Mouse (Mus musculus): ENCODE data around the gene Kcnd3.

The Kcnd3 gene

DNA sequence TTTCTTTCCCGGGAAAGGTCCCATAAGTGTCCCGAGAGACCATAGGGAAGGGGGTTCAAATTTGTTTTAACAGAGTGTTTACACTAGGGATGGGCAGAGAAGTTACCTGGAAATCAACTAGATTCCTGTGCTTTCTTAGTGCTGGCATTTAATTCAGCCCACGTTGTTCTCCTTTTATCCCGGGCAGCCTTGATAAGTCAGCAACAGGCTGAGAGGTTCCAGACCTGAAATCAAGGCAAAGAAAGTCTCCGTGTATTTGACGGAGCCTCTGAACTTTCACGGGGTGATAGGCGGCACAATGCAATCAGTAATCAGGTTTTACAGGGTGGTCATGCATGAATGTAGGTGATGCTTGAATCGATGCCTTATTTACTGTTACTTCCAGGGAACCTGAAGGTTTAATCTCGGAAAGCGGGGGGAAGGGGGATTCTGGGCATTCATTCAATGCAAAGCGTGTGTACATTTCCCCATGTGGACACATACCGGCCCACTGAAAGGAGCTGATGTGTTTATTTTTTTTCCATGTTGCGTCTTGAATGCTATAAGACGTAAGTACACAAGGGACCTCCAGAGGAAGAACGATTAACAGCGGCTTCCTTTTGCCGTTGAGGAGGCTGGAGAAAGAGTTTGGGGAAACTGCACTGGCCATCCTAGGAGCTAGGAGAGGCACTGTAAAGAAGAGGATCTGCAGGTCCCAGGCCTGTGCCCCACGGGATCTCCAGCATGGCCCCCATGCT lies 1.3 kb downstream of the Kcnd3 start:
- DNase-seq (ENCODE audit: extremely low spot score, low read depth, low spot score) = no peak

DNA sequence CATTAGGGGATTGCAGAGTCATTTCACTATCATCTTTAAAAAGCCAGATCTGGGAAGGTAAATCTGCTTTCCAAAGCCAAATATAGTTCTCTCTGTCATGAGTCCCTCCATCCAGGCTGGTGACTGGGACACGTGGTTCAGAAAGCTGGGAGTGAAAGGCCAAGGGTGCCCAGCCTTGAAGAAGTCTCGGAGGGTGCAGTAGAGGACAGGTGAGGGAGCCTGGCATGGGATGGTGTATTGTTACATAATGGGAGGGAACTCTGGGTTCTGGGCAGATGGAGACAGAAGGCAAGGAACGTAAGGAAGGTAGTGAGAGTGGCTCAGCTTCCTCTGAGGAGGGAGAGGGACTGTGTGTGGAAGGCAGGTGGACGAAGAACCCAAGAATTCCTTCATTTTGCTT lies 5.5 kb downstream of the Kcnd3 start:
- no peak for DNase-seq (ENCODE audit: extremely low spot score, low read depth, low spot score)

DNA sequence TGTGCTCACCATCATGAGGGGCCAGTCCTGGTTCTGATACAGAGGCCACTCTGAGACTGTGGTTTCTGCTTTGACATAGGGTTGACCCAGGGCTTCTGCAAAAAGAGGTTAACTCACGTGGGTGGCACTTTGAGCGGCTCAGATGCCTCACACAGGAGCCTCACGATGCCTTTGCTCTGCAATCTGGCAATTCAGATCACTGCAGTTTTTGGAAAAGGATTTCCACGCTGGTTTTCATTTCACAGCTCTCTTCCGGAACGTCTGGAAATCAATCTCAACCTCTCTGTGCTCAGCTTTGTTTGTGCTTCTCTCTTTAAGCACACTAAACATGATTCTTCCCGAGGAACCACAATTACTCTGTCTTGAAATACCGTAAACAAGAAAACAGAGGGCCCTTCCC lies 14.4 kb downstream of the Kcnd3 start:
- DNase-seq (ENCODE audit: extremely low spot score, low read depth, low spot score) = no peak

DNA sequence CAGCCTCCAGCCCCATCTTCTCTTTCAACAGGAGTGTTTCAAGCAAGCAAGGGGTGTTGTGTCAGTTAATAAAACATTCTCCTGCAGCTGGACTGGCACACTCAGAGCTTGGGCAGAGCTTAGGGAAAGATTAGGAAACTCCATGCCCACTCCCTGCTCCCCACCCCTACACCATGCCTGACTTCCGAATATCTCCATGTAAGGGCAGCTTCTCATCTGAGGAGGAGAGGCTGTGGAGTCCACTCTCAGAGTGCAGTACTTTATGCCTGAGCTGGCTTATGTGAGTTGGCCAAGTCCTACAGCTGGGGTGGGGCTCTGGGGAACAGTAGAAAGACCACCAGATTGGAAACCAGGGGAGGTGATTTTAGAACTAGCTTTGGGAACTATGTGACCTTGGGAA lies 20.4 kb downstream of the Kcnd3 start:
- no peak for DNase-seq (ENCODE audit: extremely low spot score, low read depth, low spot score)

DNA sequence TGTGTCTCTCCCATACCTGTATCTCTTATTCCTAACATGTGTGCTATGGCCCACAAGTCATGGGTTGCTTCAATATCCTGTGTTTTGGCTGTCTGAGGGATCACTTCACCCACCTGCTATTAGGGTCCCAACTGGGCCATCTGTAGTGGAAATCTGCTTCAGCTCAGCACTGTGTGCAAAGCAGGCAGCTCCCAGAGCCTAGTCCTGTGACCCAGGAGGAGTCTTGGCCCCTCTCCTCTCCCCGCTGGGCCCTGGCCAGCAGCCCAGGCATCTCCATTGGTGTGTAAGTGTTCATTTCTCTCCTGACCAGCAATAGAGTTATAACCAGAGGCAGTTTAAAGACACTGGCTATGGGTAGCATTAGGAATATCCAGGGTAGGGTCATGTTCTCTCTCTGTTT lies 24.3 kb downstream of the Kcnd3 start:
- no peak for DNase-seq (ENCODE audit: extremely low spot score, low read depth, low spot score)

DNA sequence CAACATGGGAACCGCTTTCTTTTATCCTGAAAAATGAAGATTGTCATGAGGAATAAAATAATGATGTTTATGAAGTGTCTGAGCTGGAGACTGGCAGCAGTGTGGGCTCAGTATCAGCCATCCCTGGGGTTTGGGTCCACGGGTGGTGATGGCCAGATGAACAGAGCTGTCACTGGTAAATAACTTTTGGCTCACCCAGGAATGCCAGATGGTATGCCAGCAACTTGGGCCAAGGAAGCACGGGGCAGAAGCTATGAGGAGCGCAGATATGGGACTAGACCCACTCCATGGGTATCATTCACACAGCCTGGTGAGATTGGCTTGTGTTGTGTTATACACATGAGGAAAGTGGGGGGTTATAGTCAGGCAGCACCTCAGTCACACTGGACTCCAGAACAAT lies 26.7 kb downstream of the Kcnd3 start:
- no peak for DNase-seq (ENCODE audit: extremely low spot score, low read depth, low spot score)

DNA sequence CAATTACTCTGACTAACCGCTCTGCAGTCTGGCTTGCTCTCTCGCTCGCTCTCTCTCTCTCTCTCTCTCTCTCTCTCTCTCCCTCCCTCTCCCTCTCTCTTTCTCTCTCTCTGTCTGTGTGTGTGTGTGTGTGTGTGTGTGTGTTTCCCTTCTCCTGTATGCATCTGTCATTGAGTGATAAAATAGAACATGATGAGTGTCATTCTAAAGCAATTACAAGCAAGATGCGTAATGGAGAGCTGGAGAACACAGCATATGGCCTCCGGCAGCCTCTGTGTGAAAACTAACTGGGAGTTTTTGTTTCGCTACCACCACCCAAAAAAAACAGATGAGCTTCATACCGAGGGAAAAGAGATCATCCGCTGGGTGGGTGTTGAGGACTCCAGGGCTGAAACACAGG lies 29.3 kb downstream of the Kcnd3 start:
- no peak for DNase-seq (ENCODE audit: extremely low spot score, low read depth, low spot score)

DNA sequence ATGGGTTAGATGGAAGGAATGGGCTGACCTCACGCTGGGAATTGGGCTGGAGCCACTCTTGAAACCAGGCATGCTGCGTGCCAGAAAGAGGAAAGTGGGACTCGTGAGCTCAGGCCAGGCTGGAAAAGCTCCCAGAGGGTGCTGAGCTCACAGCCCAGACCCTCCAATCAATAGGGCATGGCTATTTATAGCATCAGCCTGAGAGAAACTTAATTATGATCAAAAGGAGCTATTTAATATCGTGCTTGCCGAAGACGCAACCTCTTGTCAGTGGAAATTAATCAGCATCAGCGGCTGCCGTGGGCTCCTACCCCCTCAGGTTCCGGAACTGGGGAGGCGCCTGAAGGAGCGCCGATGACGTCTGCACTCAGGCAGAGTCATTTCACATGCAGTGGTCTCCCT lies 31.5 kb downstream of the Kcnd3 start:
- DNase-seq (ENCODE audit: extremely low spot score, low read depth, low spot score) = no peak

DNA sequence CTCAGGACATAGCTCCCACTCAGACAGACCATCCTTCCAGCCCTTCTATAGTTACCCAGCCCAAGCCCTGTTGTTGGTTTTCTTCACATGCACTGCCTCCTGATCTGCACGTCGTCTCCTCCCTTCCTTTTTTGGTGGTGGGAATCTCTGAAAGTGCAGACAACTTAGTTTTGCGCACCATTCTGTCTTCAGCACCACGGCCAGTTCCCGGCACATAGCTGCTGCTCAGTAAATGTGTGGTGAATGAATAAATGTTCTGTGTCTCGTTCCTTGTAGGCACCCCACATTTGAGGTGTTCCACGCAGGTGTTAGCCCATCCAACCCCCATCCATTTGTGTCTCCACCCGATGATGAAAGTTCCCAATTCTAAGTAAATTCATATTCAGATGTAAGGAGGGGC lies 35.0 kb downstream of the Kcnd3 start:
- DNase-seq (ENCODE audit: extremely low spot score, low read depth, low spot score) = no peak

DNA sequence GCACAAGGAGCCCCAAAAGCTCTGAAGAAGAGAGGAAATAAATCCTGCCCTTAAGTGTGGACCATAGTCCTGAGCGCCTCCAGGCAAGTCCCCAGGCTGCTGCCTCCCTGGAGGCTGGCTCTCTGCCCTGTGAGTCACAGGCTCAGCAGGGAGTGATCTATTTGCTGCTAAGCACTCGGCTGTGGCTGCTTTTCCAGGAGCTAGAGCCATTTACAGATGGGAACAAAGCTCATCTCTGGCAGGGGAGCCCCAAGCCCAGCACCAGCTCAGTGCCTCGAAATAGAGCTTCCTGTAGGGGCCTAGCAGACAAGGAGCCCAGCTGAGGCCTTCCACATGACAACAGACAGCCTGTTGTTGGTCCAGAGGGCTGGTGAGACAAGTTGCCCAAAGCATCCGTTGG lies 37.5 kb downstream of the Kcnd3 start:
- no peak for DNase-seq (ENCODE audit: extremely low spot score, low read depth, low spot score)

DNA sequence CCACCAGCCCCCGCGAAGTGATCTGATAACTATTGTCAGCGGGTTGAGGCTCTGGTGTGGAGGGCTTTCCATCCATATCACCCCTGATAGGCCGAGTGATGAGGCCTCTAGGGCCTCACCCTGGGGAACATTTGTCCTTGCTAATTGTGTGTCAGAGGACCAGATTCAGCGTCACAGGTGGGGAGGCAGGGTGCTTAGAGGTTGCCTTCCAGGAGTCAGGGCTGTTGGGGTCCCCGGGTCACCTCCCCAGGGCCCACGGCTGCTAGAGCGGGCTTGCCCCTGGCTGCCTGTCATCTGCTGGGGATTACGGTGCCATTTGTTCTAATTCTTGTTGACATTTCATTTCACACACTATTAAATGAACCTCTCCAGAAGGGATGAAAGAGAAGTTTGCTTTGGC lies 42.8 kb downstream of the Kcnd3 start:
- DNase-seq (ENCODE audit: extremely low spot score, low read depth, low spot score) = peak; percentile 42

DNA sequence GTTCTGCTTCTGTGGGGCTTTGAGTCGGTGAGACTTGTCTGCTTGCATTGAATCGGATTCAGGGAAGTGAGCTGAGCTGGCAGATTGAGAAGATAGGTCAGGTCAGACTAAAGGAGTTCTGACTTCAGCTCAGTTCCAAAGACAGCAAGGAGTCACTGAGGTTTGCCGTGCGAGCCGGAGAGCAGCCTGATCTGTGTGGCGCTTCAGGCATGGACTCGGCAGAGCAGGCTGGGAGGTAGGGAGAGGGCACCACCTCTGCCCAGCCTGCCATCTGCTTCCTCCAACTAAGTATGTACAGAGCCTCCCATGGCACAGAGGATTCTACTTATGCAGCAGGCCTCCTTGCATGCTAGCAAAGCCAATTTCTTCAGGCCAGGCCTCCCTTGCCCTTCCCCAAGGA lies 44.1 kb downstream of the Kcnd3 start:
- DNase-seq (ENCODE audit: extremely low spot score, low read depth, low spot score) = no peak

DNA sequence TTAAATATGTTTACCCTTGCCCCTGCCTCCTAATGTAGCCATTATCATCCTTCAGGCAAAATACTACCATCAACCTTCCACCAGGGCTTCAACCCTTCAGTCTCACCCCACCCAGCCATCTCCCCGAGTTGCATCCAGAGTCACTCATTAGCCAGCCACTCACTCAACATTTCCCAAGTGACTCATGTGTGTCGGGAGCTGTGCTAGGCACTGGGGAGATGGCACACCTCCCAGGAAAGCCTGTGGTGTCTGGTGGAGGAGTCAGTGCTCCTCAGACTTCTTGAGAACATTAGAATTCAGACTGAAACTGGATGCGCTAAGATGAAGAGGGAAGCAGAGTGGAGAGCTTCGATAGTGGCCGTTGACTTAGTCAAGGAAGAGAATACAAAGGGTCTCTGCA lies 44.8 kb downstream of the Kcnd3 start:
- DNase-seq (ENCODE audit: extremely low spot score, low read depth, low spot score) = no peak

DNA sequence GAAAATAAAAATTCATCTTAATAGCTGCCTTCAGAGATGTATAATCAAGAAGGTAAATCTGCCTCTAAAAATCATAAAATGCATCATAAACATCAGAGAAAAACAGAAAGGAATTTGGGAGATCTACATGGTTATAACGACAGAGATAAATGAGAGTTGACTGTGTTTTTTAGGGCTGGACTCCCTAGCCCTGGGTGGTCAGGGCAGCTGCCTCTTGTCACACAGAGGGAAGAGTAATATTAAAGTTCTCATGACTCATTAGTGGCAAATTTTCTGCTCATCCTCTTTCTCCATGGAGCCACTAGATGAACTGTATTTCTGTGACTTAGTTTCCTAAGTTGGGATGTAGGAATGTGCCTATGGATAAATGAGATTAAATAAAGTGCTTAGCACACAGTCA lies 48.9 kb downstream of the Kcnd3 start:
- DNase-seq (ENCODE audit: extremely low spot score, low read depth, low spot score) = no peak

DNA sequence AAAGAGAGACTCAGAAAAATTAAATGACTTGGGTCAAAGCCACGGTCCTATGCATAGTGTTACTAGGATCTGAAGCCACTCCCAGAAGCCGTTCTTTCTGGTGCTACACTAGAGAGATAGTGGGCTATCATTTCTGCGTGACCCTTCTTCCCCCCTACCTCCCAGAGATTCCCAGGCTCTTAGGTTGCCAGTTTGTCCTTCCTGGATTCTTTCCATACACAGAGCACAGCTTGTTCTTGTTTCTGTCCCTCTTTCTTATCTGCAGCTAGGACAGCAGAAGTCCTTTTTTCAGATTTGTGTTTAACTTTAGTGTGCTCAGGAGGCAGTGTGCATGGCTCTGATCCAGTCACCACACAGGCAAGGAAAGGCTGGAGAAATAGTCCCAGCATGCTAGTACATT lies 52.1 kb downstream of the Kcnd3 start:
- DNase-seq (ENCODE audit: extremely low spot score, low read depth, low spot score) = no peak

DNA sequence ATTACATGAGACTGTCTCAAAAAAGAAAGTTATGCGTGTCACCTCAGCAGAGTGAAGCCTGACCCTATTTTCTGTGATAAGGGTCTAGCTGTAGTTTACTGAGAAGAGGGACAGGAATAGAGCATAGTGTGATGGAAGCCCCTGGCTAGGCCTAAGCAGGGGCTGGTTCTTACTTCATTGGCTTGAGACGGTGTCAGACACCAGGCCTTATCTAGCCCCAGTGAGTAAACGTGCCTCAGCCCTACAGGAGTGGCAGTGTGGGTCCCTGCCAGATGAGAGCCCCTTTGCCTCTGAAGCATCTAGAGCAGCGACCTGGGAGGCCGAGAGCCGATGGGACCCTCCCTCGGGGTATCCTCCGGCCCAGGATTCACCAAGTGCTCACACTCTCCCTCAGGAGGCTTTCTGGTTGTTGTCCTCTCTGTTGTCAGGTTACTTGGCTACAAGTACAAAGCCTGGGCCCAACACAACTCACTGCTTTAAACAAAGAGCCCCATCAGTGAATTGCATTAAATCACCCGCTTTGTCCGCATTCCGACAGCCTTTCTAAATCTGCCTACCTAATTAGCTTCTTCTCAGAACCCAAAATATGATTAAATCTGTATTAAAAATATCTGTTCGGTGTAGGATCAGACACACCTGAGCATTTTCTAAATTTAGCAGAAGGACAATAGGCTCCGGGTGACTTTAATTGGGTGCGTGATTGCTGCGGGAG lies 53.2 kb downstream of the Kcnd3 start:
- DNase-seq (ENCODE audit: extremely low spot score, low read depth, low spot score) = no peak

GRCm38 (mm10) chr3:105505873-105506170 lies 53.7 kb downstream of the Kcnd3 start:
- no peak for DNase-seq (ENCODE audit: extremely low spot score, low read depth, low spot score)

- no peak for DNase-seq (ENCODE audit: extremely low spot score, low read depth, low spot score)
Observed at GRCm38 (mm10) chr3:105506592-105506991, 54.5 kb downstream of the Kcnd3 start.

DNA sequence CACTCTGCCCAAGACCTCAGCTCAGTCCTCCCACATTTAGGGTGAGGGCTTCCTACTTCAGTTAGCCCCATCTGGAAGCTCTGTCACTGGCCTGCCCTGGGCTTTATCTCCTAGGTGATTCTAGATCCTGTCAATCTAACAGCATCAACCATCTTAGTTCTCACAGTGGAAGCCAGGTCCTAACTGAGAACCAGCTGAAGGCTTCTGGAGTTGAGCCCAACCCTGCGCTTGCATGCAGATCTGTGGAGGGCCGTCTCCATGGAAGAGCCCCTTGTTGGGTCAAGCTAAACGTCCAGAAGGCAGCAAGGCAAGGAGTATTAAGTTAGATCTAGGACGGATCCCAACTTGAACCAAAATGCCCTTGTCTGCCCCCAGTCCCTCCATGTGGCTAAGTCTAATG lies 57.2 kb downstream of the Kcnd3 start:
- no peak for DNase-seq (ENCODE audit: extremely low spot score, low read depth, low spot score)

DNA sequence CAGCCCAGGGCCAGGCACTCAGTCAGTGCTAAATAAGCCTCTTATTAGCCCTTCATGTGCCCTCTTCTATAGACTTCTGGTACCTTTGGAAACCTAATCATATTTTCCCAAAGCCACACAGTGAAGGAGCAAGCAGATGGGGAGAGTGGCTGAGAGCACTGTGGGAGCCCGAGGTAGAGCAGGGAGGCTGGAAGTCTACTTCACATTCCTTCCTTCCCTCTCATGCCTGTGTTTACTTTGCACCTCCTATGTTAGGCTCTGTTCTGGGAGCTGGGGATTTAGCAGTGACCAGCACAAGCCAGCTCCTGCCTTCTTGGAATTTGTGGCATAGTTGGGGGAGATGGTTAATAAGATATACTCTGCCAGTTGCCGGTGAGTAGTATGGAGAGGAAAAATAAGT lies 59.7 kb downstream of the Kcnd3 start:
- no peak for DNase-seq (ENCODE audit: extremely low spot score, low read depth, low spot score)

DNA sequence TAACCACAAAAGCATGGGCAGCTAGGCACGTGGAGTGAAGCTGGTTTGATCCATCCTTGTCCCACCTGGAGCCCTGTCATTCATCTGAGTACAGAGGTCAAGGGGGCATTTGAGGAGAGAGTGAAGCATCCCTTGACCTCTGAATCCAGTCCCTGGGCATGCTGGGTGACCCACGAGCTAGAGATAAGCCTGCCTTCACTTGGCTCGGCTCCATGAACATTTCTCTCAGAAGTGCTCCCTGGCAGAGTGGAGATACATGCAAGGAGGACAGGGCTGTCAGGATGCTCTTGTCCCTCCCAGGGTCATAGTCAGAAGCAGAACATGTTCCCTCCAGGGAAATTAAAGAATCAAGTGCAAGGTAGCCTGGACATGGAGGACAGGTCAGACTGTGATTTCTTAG lies 62.1 kb downstream of the Kcnd3 start:
- no peak for DNase-seq (ENCODE audit: extremely low spot score, low read depth, low spot score)

DNA sequence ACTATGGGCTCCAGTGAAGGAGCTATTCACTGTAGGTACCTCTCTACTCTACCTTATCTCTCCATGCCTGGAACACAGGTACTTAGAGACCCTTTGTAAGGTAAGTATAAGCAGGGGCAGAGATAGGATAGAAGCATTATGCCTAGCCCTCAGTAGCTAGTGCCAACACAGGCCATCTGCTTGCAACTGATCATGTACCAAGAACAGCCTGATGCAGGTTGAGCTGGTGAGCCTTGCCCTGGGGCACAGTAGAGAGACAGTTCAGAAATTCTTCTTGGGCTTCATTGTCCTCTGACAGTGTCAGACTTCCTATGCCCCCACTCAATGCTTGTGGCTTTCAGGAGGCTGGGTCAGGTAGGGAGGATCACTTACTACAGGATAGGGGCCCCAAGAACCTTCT lies 62.9 kb downstream of the Kcnd3 start:
- DNase-seq (ENCODE audit: extremely low spot score, low read depth, low spot score) = no peak

- no peak for DNase-seq (ENCODE audit: extremely low spot score, low read depth, low spot score)
Observed at GRCm38 (mm10) chr3:105515640-105516039, 63.5 kb downstream of the Kcnd3 start.
